Mouse (Mus musculus) erythroblast, embryonic 14.5 days (primary cell): Measurements from ENCODE around the gene Gadl1. TPM values are rescaled to one million over a fixed set of nuclear protein-coding genes. Genes with fewer than 3 reads are reported as not detected.
"Not testable (repeated sequence)": the region's sequence is repeated elsewhere in the genome, so short reads cannot be mapped to it uniquely, and the experiment has no call there.

ENCODE experiments used
- H3K27me3 ChIP-seq: 2 replicates; pipeline ENCODE4 v1.6.1; 2012; ENCODE audit warnings: inconsistent platforms; ENCODE audit not compliant: control insufficient read depth
- H3K36me3 ChIP-seq: 2 replicates; pipeline ENCODE4 v1.6.1; 2012; ENCODE audit warnings: mild to moderate bottlenecking, inconsistent platforms; ENCODE audit not compliant: control insufficient read depth
- H3K4me1 ChIP-seq: 2 replicates; pipeline ENCODE4 v1.6.1; 2012; ENCODE audit warnings: inconsistent platforms; ENCODE audit not compliant: control insufficient read depth
- H3K4me3 ChIP-seq: replicated peaks from 2 replicates; pipeline ENCODE3; 2012; ENCODE audit warnings: moderate library complexity, mild to moderate bottlenecking, inconsistent platforms
- H3K9me3 ChIP-seq: 2 replicates; pipeline ENCODE4 v1.6.1; 2012; ENCODE audit warnings: low read length, inconsistent platforms, mixed read lengths; ENCODE audit not compliant: control insufficient read depth
- GATA1 ChIP-seq: IDR thresholded peaks from 2 replicates; pipeline ENCODE4 v1.6.1; 2012; ENCODE audit warnings: low read length, inconsistent platforms, mixed read lengths
- TAL1 ChIP-seq: IDR thresholded peaks from 3 replicates; pipeline ENCODE4 v1.6.1; 2012; ENCODE audit warnings: low read length, inconsistent platforms, mixed read lengths
- polyA plus RNA-seq: library from polyadenylated mRNA; stranded (reverse); fragments of >175 nt; gene quantifications from 2 replicates; pipeline ENCODE4 v1.2.3, GENCODE M21; 2012

Gene Gadl1
- polyA plus RNA-seq, 1 experiment = not detected

DNA sequence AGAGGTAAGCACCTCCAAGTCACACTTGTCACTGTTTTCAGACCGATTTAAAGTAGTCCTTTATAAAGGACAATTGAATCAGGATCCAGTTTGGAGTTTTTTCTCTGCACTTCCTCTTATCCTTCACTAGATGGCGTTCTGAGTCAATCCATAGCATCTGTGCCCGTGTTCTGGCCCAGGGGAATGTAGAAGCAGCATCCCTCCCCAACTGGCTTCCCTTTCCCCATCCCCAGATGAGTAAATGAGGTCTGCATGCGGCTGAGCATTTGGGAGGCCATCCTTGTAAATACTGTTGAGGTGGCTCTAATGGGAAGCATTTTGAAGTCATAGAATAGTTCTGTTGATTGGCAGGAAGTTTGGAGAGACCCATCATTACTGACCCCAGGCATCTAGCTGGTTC is 151.4 kb downstream of the Gadl1 start:
- TF ChIP-seq GATA1 (no peak), TAL1 (no peak)

GRCm38 (mm10) chr9:116064774-116065173 is 155.5 kb downstream of the Gadl1 start:
- no peak for TF ChIP-seq TAL1
- no peak for TF ChIP-seq GATA1
- no peaks in the 10 kb centered on the region for H3K4me1 ChIP-seq
- no peak overlapping the region for H3K4me3 ChIP-seq
- no peaks in the 10 kb centered on the region for H3K36me3 ChIP-seq
- H3K9me3 ChIP-seq = no peaks in the 10 kb centered on the region
- H3K27me3 ChIP-seq = no peaks in the 10 kb centered on the region

More for the DNA sequence above, 151.4 kb downstream of the Gadl1 start:
- H3K27me3 ChIP-seq = no peaks in the 10 kb centered on the region
- no peaks in the 10 kb centered on the region; the same call in 1 of the 2 replicates for H3K9me3 ChIP-seq
- no peaks in the 10 kb centered on the region for H3K36me3 ChIP-seq
- H3K4me1 ChIP-seq = no peaks in the 10 kb centered on the region
- H3K4me3 ChIP-seq = no peak overlapping the region

- not testable (repeated sequence) for H3K27me3 ChIP-seq, H3K4me1 ChIP-seq, H3K9me3 ChIP-seq, H3K4me3 ChIP-seq, H3K36me3 ChIP-seq
Measured at GRCm38 (mm10) chr9:116071561-116071960, 162.3 kb downstream of the Gadl1 start.

DNA sequence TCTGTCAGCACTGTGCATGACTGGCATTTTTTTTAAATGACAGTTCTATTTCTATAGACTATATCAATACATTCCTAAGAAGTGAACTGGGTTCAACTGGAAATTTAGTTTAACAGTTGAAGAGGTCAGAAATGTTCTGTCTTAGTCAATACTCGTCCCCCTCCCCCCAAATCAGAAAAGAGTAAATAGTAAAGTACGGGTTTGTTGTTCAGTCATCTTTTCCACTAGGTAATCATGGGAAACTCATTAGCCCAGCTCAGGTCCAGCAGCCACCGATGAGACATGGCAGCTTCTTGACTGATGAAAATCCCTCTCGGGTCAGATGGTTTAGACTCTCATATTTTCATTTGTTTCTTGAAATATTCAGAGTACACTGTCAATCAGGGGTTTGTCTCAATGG is 166.9 kb downstream of the Gadl1 start:
- no peaks in the 10 kb centered on the region for H3K9me3 ChIP-seq
- no peaks in the 10 kb centered on the region for H3K4me1 ChIP-seq
- no peak overlapping the region for H3K4me3 ChIP-seq
- H3K27me3 ChIP-seq = no peaks in the 10 kb centered on the region
- TF ChIP-seq TAL1 (no peak), GATA1 (no peak)
- no peaks in the 10 kb centered on the region for H3K36me3 ChIP-seq

GRCm38 (mm10) chr9:116076946-116077345 is 167.7 kb downstream of the Gadl1 start:
- Histone ChIP-seq H3K4me3 (no peak overlapping the region), H3K4me1 (no peaks in the 10 kb centered on the region), H3K9me3 (no peaks in the 10 kb centered on the region), H3K36me3 (no peaks in the 10 kb centered on the region), H3K27me3 (no peaks in the 10 kb centered on the region)
- TF ChIP-seq GATA1 = no peak
- no peak for TF ChIP-seq TAL1

DNA sequence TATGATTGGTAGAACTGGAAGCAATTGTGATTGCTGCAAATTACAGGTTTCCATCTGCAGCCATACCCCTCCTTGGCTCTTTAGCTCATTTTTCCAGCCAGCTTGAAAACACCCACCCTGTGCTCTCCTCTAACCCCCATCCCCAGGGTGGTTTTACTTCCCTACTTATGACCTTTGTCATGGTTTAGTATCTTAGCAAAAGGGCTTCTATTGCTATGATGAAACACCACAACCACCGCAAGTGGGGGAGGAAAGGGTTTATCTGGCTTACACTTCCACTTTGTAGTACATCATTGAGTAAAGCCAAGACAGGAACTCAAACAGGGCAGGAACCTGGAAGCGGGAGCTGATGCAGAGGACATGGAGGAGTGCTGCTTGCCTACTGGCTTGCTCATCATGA is 168.2 kb downstream of the Gadl1 start:
- Histone ChIP-seq H3K9me3 (no peaks in the 10 kb centered on the region), H3K36me3 (no peaks in the 10 kb centered on the region), H3K4me3 (no peak overlapping the region), H3K27me3 (no peaks in the 10 kb centered on the region), H3K4me1 (no peaks in the 10 kb centered on the region)
- TF ChIP-seq TAL1 (no peak), GATA1 (no peak)

- H3K9me3 ChIP-seq = no peaks in the 10 kb centered on the region
- H3K27me3 ChIP-seq = no peaks in the 10 kb centered on the region
- no peaks in the 10 kb centered on the region for H3K4me1 ChIP-seq
- no peaks in the 10 kb centered on the region for H3K36me3 ChIP-seq
- TF ChIP-seq TAL1 = no peak
- TF ChIP-seq GATA1 = no peak
- H3K4me3 ChIP-seq = no peak overlapping the region
Measured at GRCm38 (mm10) chr9:116081781-116082180, 172.5 kb downstream of the Gadl1 start.

- Histone ChIP-seq H3K4me3 (no peak overlapping the region), H3K36me3 (no peaks in the 10 kb centered on the region)
- TF ChIP-seq TAL1 (no peak), GATA1 (no peak)
Measured at GRCm38 (mm10) chr9:116083300-116083699, 174.0 kb downstream of the Gadl1 start.

DNA sequence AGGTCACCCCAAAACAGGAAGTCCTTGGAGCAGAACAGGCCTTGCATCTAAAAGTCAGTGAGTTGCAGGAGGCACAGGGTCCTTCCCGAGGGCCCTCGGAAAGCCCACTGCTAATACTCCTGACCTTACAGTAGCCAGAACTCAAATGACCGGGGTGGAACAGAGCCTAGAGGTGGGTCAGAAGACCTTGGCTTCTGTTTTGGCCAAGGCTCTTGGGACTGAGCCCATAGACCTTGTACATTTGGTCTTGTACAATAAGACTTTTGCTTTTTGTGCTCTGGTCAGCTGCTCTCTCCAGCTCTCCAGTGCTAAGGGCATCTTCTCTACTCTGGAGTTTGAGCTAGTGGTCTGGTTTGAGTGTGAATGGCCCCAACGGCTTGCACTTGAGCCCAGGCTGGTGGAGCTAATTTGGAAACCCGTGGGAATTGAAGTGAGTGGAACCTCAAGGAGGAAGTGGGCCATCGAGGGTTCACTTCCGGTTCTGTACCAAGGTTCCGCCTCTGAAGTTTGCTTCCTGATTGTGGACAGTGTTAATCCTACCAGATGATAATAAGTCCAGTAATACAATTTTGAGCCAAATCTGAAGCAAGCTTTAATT is 174.6 kb downstream of the Gadl1 start:
- Histone ChIP-seq H3K4me1 (no peaks in the 10 kb centered on the region), H3K27me3 (no peaks in the 10 kb centered on the region), H3K36me3 (no peaks in the 10 kb centered on the region; the same call in 1 of the 2 replicates), H3K9me3 (no peaks in the 10 kb centered on the region), H3K4me3 (no peak overlapping the region)
- TF ChIP-seq TAL1 (no peak), GATA1 (no peak)

More at GRCm38 (mm10) chr9:116083300-116083699, 174.0 kb downstream of the Gadl1 start:
- no peaks in the 10 kb centered on the region for H3K27me3 ChIP-seq
- H3K9me3 ChIP-seq = no peaks in the 10 kb centered on the region
- H3K4me1 ChIP-seq = no peaks in the 10 kb centered on the region

- Histone ChIP-seq H3K9me3 (no peaks in the 10 kb centered on the region), H3K36me3 (no peaks in the 10 kb centered on the region; the same call in 1 of the 2 replicates), H3K4me1 (no peaks in the 10 kb centered on the region), H3K4me3 (no peak overlapping the region), H3K27me3 (no peaks in the 10 kb centered on the region)
- TF ChIP-seq TAL1 = no peak
- no peak for TF ChIP-seq GATA1
Measured at GRCm38 (mm10) chr9:116084324-116084931, 175.2 kb downstream of the Gadl1 start.
